Mouse (Mus musculus): Measurements from ENCODE around the gene Pitx3. TPM values are rescaled to one million over a fixed set of nuclear protein-coding genes. Genes with fewer than 3 reads are reported as not detected.

Gene Pitx3
- total RNA-seq, 2 experiments from 2014 or later = 4.4 to 10.7 TPM

Other genes starting within 250 kb of the Pitx3 start
- 10 to 100 TPM; 11.9 to 12.6 TPM for gene Armh3, start 149.8 kb downstream of the Pitx3 start, total RNA-seq (2021)
- gene Hps6, start 144.8 kb downstream of the Pitx3 start, total RNA-seq (2021) = 1 to 10 TPM; 3.6 to 3.9 TPM
- gene Pprc1, start 103.4 kb downstream of the Pitx3 start, total RNA-seq (2021) = 10 to 100 TPM; 14.9 to 15.1 TPM
- 10 to 100 TPM; 15.5 to 15.8 TPM for gene Ldb1, start 103.1 kb downstream of the Pitx3 start, total RNA-seq (2021)
- gene Nolc1, start 72.5 kb downstream of the Pitx3 start, total RNA-seq (2021) = 10 to 100 TPM; 22.4 to 24.7 TPM
- under 1 TPM in 1 of 2 experiments, not detected in 1; 0.26 TPM for gene Elovl3, start 16.4 kb downstream of the Pitx3 start, total RNA-seq (2021)
- gene Gbf1, start 4.2 kb upstream of the Pitx3 start, total RNA-seq (2021) = 10 to 100 TPM; 45.6 to 47.6 TPM
- gene Nfkb2, start 156.0 kb upstream of the Pitx3 start, total RNA-seq (2021) = 10 to 100 TPM in 1 of 2 experiments, 1 to 10 TPM in 1; 7.7 to 10.9 TPM
- under 1 TPM; 0.09 to 0.11 TPM for gene Psd, start 178.8 kb upstream of the Pitx3 start, total RNA-seq (2021)
- gene Fbxl15, start 179.9 kb upstream of the Pitx3 start, total RNA-seq (2021) = 1 to 10 TPM; 3.5 to 3.9 TPM
- gene Cuedc2, start 190.4 kb upstream of the Pitx3 start, total RNA-seq (2021) = 10 to 100 TPM; 59.8 to 65.7 TPM
- 1 to 10 TPM; 1.6 to 1.9 TPM for gene Mfsd13a, start 192.8 kb upstream of the Pitx3 start, total RNA-seq (2021)
- gene 2310034G01Rik, start 202.0 kb upstream of the Pitx3 start, total RNA-seq (2021) = under 1 TPM; 0.27 to 0.43 TPM
- 10 to 100 TPM; 51.8 to 57.1 TPM for gene Actr1a, start 247.4 kb upstream of the Pitx3 start, total RNA-seq (2021)
- 1 to 10 TPM; 5.0 to 5.4 TPM for gene Sufu, start 248.6 kb upstream of the Pitx3 start, total RNA-seq (2021)

Data from gastrocnemius, adult 18-20 months (tissue).